Mouse (Mus musculus) testis, adult 2 months (tissue): Measurements from ENCODE around the gene Nudt4.

Experiments
- CTCF ChIP-seq: fragments of 200-500 bp; IDR thresholded peaks from 2 replicates; pipeline ENCODE4 v1.5.1; 2012; ENCODE audit warnings: low read depth, mild to moderate bottlenecking, inconsistent platforms, low read length, moderate library complexity; ENCODE audit not compliant: control insufficient read depth, insufficient read depth, insufficient replicate concordance
- POLR2A ChIP-seq: fragments of 200-500 bp; IDR thresholded peaks from 2 replicates; pipeline ENCODE4 v1.6.1; 2012; ENCODE audit warnings: low read depth, mild to moderate bottlenecking, inconsistent platforms, low read length, moderate library complexity; ENCODE audit not compliant: control insufficient read depth

DNA sequence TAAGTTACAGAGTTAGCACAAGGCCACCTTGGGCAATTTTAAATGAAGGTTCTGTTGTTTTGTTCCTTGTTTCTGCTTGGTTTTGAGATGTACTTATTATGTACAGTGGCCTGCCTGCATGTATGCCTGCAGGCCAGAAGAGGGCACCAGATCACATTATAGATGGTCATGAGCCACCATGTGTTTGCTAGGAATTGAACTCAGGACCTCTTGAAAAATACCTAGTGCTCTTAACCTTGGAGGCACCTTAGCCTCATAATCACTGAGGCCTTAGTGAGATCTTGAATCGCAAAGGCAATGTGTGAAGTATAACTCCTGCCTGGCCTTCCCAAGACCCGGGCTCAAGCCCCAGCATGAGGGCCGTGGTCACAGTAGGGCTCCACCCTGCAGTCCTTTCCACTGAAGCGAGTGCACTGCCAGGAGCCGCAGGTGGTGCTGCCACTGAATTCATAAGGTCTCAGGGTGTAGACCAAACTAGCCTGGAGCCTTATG lies 6.6 kb downstream of the Nudt4 start:
- TF ChIP-seq POLR2A (no peak), CTCF (no peak)
